Mouse (Mus musculus) CH12.LX (cell line): ENCODE measurements at regions not wholly inside any gene's neighbourhood (a gene's known extent, or its start where the extent isn't known, plus 50 kb on each side); places are given as distances from the start of the nearest gene placed in this dataset.

Experiments used
- DNase-seq: peaks from one replicate; pipeline ENCODE4 v3.0.0-alpha.2; 2013; ENCODE audit errors: extremely low read depth
- H3K27ac ChIP-seq: 2 replicates; pipeline ENCODE4 v1.5.1; 2012; ENCODE audit warnings: low read depth, mild to moderate bottlenecking, control low read depth, moderate library complexity; ENCODE audit not compliant: insufficient read depth
- H3K27me3 ChIP-seq: replicated peaks from 2 replicates; pipeline ENCODE3; 2012; ENCODE audit warnings: inconsistent platforms
- H3K36me3 ChIP-seq, 2 experiments: replicated peaks in 1 of 2; 2 replicates each; pipeline versions ENCODE3 to v1.6.1; 2012; ENCODE audit warnings: inconsistent platforms in 1 of 2, low read length in 1 of 2, mild to moderate bottlenecking in 1 of 2, mixed read lengths in 1 of 2, moderate library complexity in 1 of 2; ENCODE audit not compliant: control insufficient read depth in 1 of 2, insufficient read depth in 1 of 2
- H3K4me1 ChIP-seq, 2 experiments: 2 replicates each; pipeline ENCODE4 v1.6.1; 2012; ENCODE audit warnings: inconsistent platforms in 1 of 2, moderate library complexity in 1 of 2; ENCODE audit not compliant: insufficient read depth in 2 of 2, control insufficient read depth in 1 of 2
- H3K4me2 ChIP-seq: 2 replicates; pipeline ENCODE4 v1.6.1; 2012; ENCODE audit warnings: low read depth, mild to moderate bottlenecking, control low read depth; ENCODE audit not compliant: poor library complexity, insufficient read depth, severe bottlenecking
- H3K4me3 ChIP-seq, 3 experiments: fragments of 150-350 bp in 1 of 3; sonication (generic) in 1 of 3; replicated peaks in 1 of 3; 2 replicates each; pipeline versions ENCODE3 to v1.5.1; 2011 to 2012; ENCODE audit warnings: low read depth in 2 of 3, low read length in 2 of 3, mild to moderate bottlenecking in 2 of 3, moderate library complexity in 2 of 3, control low read depth in 1 of 3, improper control_type of control experiment in 1 of 3, inconsistent platforms in 1 of 3, mixed read lengths in 1 of 3; ENCODE audit not compliant: poor library complexity in 1 of 3
- H3K79me2 ChIP-seq: replicated peaks from 2 replicates; pipeline ENCODE4 v1.6.1; 2012; ENCODE audit warnings: mild to moderate bottlenecking, moderate library complexity; ENCODE audit not compliant: control insufficient read depth, poor library complexity, insufficient read depth, severe bottlenecking; ENCODE audit errors: extremely low read depth
- H3K9ac ChIP-seq: 2 replicates; pipeline ENCODE4 v1.6.1; 2012; ENCODE audit warnings: low read depth, mild to moderate bottlenecking, control low read depth, moderate library complexity; ENCODE audit not compliant: insufficient read depth
- H3K9me3 ChIP-seq: replicated peaks from 2 replicates; pipeline ENCODE3; 2012; ENCODE audit warnings: low read length, inconsistent platforms, mixed read lengths
- CTCF ChIP-seq, 2 experiments: IDR thresholded peaks in 1 of 2; conservative IDR thresholded peaks in 1 of 2; 2 replicates each; pipeline ENCODE4 v1.5.1; 2011 to 2012; ENCODE audit warnings: low read depth in 2 of 2, low read length in 2 of 2, improper control_type of control experiment in 1 of 2, inconsistent platforms in 1 of 2, mild to moderate bottlenecking in 1 of 2, moderate library complexity in 1 of 2
- E2F4 ChIP-seq: IDR thresholded peaks from 2 replicates; pipeline ENCODE4 v1.6.1; 2011; ENCODE audit warnings: low read depth, low read length, improper control_type of control experiment; ENCODE audit not compliant: insufficient replicate concordance
- ELF1 ChIP-seq: IDR thresholded peaks from 2 replicates; pipeline ENCODE4 v1.6.1; 2014; ENCODE audit warnings: low read depth, mild to moderate bottlenecking, inconsistent platforms, low read length, improper control_type of control experiment
- EP300 ChIP-seq: IDR thresholded peaks from 2 replicates; pipeline ENCODE4 v1.6.1; 2011; ENCODE audit warnings: low read length, improper control_type of control experiment
- MYC ChIP-seq: IDR thresholded peaks from 2 replicates; pipeline ENCODE4 v1.6.1; 2011; ENCODE audit warnings: low read depth, mild to moderate bottlenecking, improper control_type of control experiment, low read length
- PAX5 ChIP-seq: IDR thresholded peaks from 2 replicates; pipeline ENCODE4 v1.6.1; 2012; ENCODE audit warnings: low read length, inconsistent platforms, mixed read lengths
- RAD21 ChIP-seq: IDR thresholded peaks from 2 replicates; pipeline ENCODE4 v1.6.1; 2011; ENCODE audit warnings: low read depth, mild to moderate bottlenecking, low read length, improper control_type of control experiment, moderate library complexity
- SIN3A ChIP-seq: IDR thresholded peaks from 2 replicates; pipeline ENCODE4 v1.6.1; 2012; ENCODE audit warnings: low read length, improper control_type of control experiment, inconsistent platforms
- SMC3 ChIP-seq: IDR thresholded peaks from 2 replicates; pipeline ENCODE4 v1.6.1; 2011; ENCODE audit warnings: low read depth, low read length, improper control_type of control experiment
- USF2 ChIP-seq: conservative IDR thresholded peaks from 2 replicates; pipeline ENCODE4 v1.6.1; 2011; ENCODE audit warnings: low read depth, low read length, improper control_type of control experiment
- ZC3H11A ChIP-seq: IDR thresholded peaks from 2 replicates; pipeline ENCODE4 v1.6.1; 2012; ENCODE audit warnings: low read depth, mild to moderate bottlenecking, inconsistent platforms, low read length, improper control_type of control experiment
- ZMIZ1 ChIP-seq: IDR thresholded peaks from 2 replicates; pipeline ENCODE4 v1.6.1; 2012; ENCODE audit warnings: low read depth, mild to moderate bottlenecking, inconsistent platforms, low read length, improper control_type of control experiment
- dilution Hi-C: fragments of 300-500 bp; cut with MboI; formaldehyde crosslinking; loops from 2 replicates; pipeline ENCODE4 v1.14.3; 2020; ENCODE audit warnings: low sequenced_read_pairs; ENCODE audit not compliant: extremely low pct_unique_long_range_greater_than_20kb, extremely low pct_ligation_motif_present
- in situ Hi-C: fragments of 300-500 bp; cut with MboI; formaldehyde crosslinking; loops from 3 replicates; pipeline ENCODE4 v1.14.3; 2019; ENCODE audit warnings: low sequenced_read_pairs, low pct_ligation_motif_present, low pct_unique_long_range_greater_than_20kb, mixed read lengths

GRCm38 (mm10) chr2:106200130-106200529, 196.8 kb upstream of the Dnajc24 start:
- peak; percentile 20 for DNase-seq
- no peak overlapping the region for H3K27ac ChIP-seq
- H3K27me3 ChIP-seq: no peaks in the 10 kb centered on the region
- H3K9me3 ChIP-seq: peaks cover 3% of the 10 kb centered on the region
- H3K9ac ChIP-seq: no peak overlapping the region
- H3K4me1 ChIP-seq: no peaks in the 10 kb centered on the region
- no peak overlapping the region for H3K4me2 ChIP-seq
- dilution Hi-C loops: no loop called here
- no peak for TF ChIP-seq EP300
- TF ChIP-seq PAX5: no peak
- peak in 1 of 2 experiments; percentile 33; a peak in 1 of 4 replicates for TF ChIP-seq CTCF (conservative IDR thresholded peaks at IDR 0.05 in 1 of 2, IDR thresholded peaks at IDR 0.05 in 1 of 2; ENCODE audit: low read depth in 2 of 2, low read length in 2 of 2)
- no peaks in the 10 kb centered on the region for H3K36me3 ChIP-seq
- in situ Hi-C loops: no loop called here
- no peak overlapping the region for H3K4me3 ChIP-seq
- no peaks in the 10 kb centered on the region for H3K79me2 ChIP-seq

DNA sequence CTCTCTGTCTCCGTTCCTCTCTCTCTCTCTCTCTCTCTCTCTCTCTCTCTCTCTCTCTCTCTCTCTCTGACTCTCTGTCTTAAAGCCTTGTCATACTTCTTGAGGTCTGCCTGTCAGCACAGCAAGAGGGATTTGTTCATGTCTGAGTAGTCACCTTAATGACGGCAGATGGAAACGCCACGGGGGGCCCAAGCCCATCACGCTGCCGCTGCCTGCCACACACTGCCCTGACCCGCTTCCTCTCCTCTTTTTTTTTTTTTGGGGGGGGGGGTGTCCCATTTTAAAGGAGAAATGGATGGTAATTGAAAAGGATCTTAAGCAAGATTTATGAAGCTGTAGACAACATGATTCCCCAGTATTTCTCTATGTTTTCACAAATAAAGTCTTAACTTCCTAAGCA, 191.8 kb upstream of the Dnajc24 start:
- no peak for DNase-seq
- Histone ChIP-seq H3K27ac (no peak overlapping the region), H3K4me2 (no peak overlapping the region), H3K27me3 (no peaks in the 10 kb centered on the region), H3K9me3 (peaks cover 1% of the 10 kb centered on the region), H3K4me1 (no peaks in the 10 kb centered on the region; a peak in 1 of 4 replicates), H3K36me3 (no peaks in the 10 kb centered on the region), H3K9ac (no peak overlapping the region), H3K4me3 (no peak overlapping the region)
- dilution Hi-C loops: no loop called here
- TF ChIP-seq MYC (no peak), CTCF (conservative IDR thresholded peaks at IDR 0.05 in 1 of 2, IDR thresholded peaks at IDR 0.05 in 1 of 2; ENCODE audit: low read depth in 2 of 2, low read length in 2 of 2) (no peak), EP300 (no peak), ELF1 (no peak)
- TF ChIP-seq, all 38 proteins: peak for 0
- in situ Hi-C loops: loop anchor here (25.0 kb wide), 1 partner anchor 583 kb away; no protein-coding TSS in a partner anchor
- no peaks in the 10 kb centered on the region for H3K79me2 ChIP-seq

DNA sequence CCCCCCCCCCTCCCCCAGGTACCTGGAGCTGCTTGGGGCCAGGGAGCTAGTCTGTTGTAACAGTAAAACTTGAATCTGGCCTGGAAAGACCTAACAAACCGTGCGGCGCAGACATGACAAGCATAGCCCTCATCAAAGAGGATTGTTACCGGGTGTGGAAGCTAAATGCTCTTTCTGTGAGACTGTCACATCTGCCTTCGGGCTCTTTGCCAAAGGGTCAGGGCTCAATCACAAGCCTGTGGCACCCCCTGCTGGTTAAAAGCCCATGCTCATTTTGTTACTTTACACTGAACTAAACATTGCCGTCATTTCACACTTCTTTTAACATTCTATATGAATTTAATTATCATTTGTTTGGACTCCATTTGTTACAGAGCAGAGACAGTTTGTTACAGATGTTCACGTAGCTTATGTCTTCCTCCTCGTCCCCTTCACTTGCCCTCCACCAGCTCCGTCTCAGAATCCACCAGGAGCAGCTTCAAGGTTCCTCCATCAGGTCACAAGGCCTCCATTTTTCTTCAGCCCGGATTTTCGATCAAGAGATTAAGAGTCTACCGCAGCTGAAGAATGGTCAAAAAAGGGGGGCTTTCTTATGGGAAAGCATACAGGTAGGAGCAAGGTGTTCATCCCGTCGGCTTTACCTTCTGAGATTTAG, 191.1 kb upstream of the Dnajc24 start:
- Histone ChIP-seq H3K27ac (no peak overlapping the region), H3K4me2 (peak overlapping the region; percentile 95), H3K79me2 (no peaks in the 10 kb centered on the region), H3K9ac (no peak overlapping the region), H3K4me1 (no peaks in the 10 kb centered on the region; a peak in 1 of 4 replicates), H3K27me3 (no peaks in the 10 kb centered on the region), H3K36me3 (no peaks in the 10 kb centered on the region), H3K9me3 (no peaks in the 10 kb centered on the region), H3K4me3 (no peak overlapping the region)
- in situ Hi-C loops (loop anchor here (25.0 kb wide), 1 partner anchor 582 kb away; no protein-coding TSS in a partner anchor), dilution Hi-C loops (no loop called here)
- peak; percentile 77 for DNase-seq
- TF ChIP-seq ZMIZ1 (no peak), ZC3H11A (peak; percentile 23; the same call in 1 of the 2 replicates), USF2 (no peak), SMC3 (peak; percentile 72), SIN3A (no peak), RAD21 (peak; percentile 89), E2F4 (no peak), CTCF (conservative IDR thresholded peaks at IDR 0.05 in 1 of 2, IDR thresholded peaks at IDR 0.05 in 1 of 2; ENCODE audit: low read depth in 2 of 2, low read length in 2 of 2) (peak; percentile 56 to 83)
